Comparison of ENCODE assay signal across 10 mouse cellular contexts in the genomic region with DNA sequence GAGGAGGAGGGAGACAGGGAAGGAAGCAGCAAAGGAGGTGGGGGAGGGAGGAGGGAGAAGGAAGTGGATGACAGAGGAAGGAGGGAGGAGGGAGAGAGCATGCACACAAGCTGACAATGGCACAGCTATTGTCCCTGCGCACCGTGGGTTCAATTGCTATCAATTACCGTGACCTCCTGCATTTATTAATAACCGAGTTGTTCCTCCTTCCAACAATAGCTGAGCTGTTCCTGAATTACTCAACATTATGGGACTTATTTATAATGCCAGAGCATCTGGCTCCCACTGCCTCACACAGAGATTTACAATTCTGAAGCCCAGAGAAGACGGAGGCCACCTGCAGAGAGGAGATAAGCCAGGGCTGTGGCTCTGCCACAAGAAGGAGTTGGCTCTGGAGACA. TPM values are rescaled to one million over a fixed set of nuclear protein-coding genes. Genes with fewer than 3 reads are reported as not detected.
DNase-seq lines count a peak whose midpoint lies in the region; ATAC-seq and TF ChIP-seq lines count a peak whose summit lies in the region.
"Had no signal": no experiment of that assay in that cellular context is flagged by ENCODE, and none has a peak within 500 bp of the region (broad histone marks: within the 10 kb centered on the region; RNA-seq: fewer than 3 reads in every experiment).

No protein-coding gene starts in this region.

- no peaks in the 10 kb centered on the region for H3K27me3 ChIP-seq in forebrain, embryonic 11.5 days (ENCODE audit: control insufficient read depth, insufficient read depth, low read length)
- no peaks in the 10 kb centered on the region for H3K27me3 ChIP-seq in hindbrain, postnatal 0 days (ENCODE audit: insufficient read depth, low read length)
- no peaks in the 10 kb centered on the region for H3K27me3 ChIP-seq in neural tube, embryonic 14.5 days (ENCODE audit: control insufficient read depth, insufficient read depth, low read length)
- peaks cover 36% of the 10 kb centered on the region for H3K27me3 ChIP-seq in kidney, embryonic 15.5 days

- no peak overlapping the region for H3K4me2 ChIP-seq in forebrain, embryonic 11.5 days (ENCODE audit: low read depth, low read length, severe bottlenecking)
- H3K4me2 ChIP-seq in hindbrain, postnatal 0 days (ENCODE audit: low read depth, low read length) = no peak overlapping the region
- no peak overlapping the region for H3K4me2 ChIP-seq in neural tube, embryonic 14.5 days (ENCODE audit: low read depth, low read length)
- H3K4me2 ChIP-seq in kidney, embryonic 15.5 days = no peak overlapping the region

- intact Hi-C loops in gastrocnemius, postnatal 14 days (cut with DNase I; ENCODE audit: low total_unique reads) = no loop called here

- H3K36me3 ChIP-seq in forebrain, embryonic 11.5 days (ENCODE audit: control insufficient read depth, insufficient read depth, low read length) = no peaks in the 10 kb centered on the region
- H3K36me3 ChIP-seq in hindbrain, postnatal 0 days (ENCODE audit: insufficient read depth, low read length) = no peaks in the 10 kb centered on the region
- H3K36me3 ChIP-seq in neural tube, embryonic 14.5 days (ENCODE audit: control insufficient read depth, insufficient read depth, low read length) = no peaks in the 10 kb centered on the region
- H3K36me3 ChIP-seq in kidney, embryonic 15.5 days = no peaks in the 10 kb centered on the region

- no peak overlapping the region for H3K9ac ChIP-seq in forebrain, embryonic 11.5 days (ENCODE audit: low read length)
- no peak overlapping the region for H3K9ac ChIP-seq in hindbrain, postnatal 0 days (replicated peaks; ENCODE audit: low read length)
- no peak overlapping the region for H3K9ac ChIP-seq in neural tube, embryonic 14.5 days (replicated peaks; ENCODE audit: low read depth, low read length)
- no peak overlapping the region for H3K9ac ChIP-seq in kidney, embryonic 15.5 days

- no peaks in the 10 kb centered on the region for H3K9me3 ChIP-seq in forebrain, embryonic 11.5 days (ENCODE audit: control insufficient read depth, low read length)
- H3K9me3 ChIP-seq in hindbrain, postnatal 0 days (ENCODE audit: low read length) = no peaks in the 10 kb centered on the region
- no peaks in the 10 kb centered on the region for H3K9me3 ChIP-seq in neural tube, embryonic 14.5 days (ENCODE audit: control insufficient read depth, low read length)
- no peaks in the 10 kb centered on the region for H3K9me3 ChIP-seq in kidney, embryonic 15.5 days (replicated peaks)

- 0 out of 2 replicates have a peak, but pooled peaks have one; percentile 14 for ATAC-seq in forebrain, embryonic 11.5 days (replicated peaks; ENCODE audit: low FRiP score)
- ATAC-seq in hindbrain, postnatal 0 days = no peak
- ATAC-seq in neural tube, embryonic 14.5 days (ENCODE audit: low read depth) = no peak
- no peak for ATAC-seq in kidney, embryonic 15.5 days (replicated peaks; ENCODE audit: low FRiP score)

- DNase-seq in retina, postnatal 1 day = peak; percentile 68
- no peak for DNase-seq in retina, embryonic 14.5 days (ENCODE audit: low spot score)
- no peak for DNase-seq in forebrain, embryonic 11.5 days (ENCODE audit: low spot score)
- DNase-seq in hindbrain, postnatal 0 days (ENCODE audit: low spot score) = peak; percentile 24
- no peak for DNase-seq in gastrocnemius, postnatal 14 days
- DNase-seq in cerebellum, adult 9-11 months = no peak
- DNase-seq: heart, adult 2 months had no signal

- 15% methylated on average over 5 of the region's 5 CpGs for WGBS in forebrain, embryonic 11.5 days
- 13% methylated on average over 5 of the region's 5 CpGs for WGBS in hindbrain, postnatal 0 days
- WGBS in neural tube, embryonic 14.5 days = 5% methylated on average over 5 of the region's 5 CpGs
- 28% methylated on average over 5 of the region's 5 CpGs for WGBS in kidney, embryonic 15.5 days

- H3K4me3 ChIP-seq in forebrain, embryonic 11.5 days (ENCODE audit: low read depth, low read length) = no peak overlapping the region
- H3K4me3 ChIP-seq in hindbrain, postnatal 0 days (ENCODE audit: low read length) = no peak overlapping the region
- H3K4me3 ChIP-seq in neural tube, embryonic 14.5 days (ENCODE audit: low read depth, low read length) = no peak overlapping the region
- H3K4me3 ChIP-seq in kidney, embryonic 15.5 days (replicated peaks) = no peak overlapping the region
- H3K4me3 ChIP-seq: heart, adult 2 months; myocyte had no signal

- H3K27ac ChIP-seq in forebrain, embryonic 11.5 days (ENCODE audit: low read depth, low read length) = no peak overlapping the region
- 0 out of 2 replicates have a peak overlapping the region, but pooled peaks have one; percentile 41 for H3K27ac ChIP-seq in hindbrain, postnatal 0 days
- H3K27ac ChIP-seq in neural tube, embryonic 14.5 days (ENCODE audit: low read depth, low read length) = peak overlapping the region; percentile 79
- H3K27ac ChIP-seq in kidney, embryonic 15.5 days = no peak overlapping the region
- H3K27ac ChIP-seq: heart, adult 2 months had no signal

- H3K4me1 ChIP-seq in forebrain, embryonic 11.5 days (replicated peaks; ENCODE audit: control insufficient read depth, insufficient read depth, low read length) = peaks cover 21% of the 10 kb centered on the region
- peaks cover 16% of the 10 kb centered on the region for H3K4me1 ChIP-seq in hindbrain, postnatal 0 days (ENCODE audit: insufficient read depth, low read length)
- peaks cover 25% of the 10 kb centered on the region for H3K4me1 ChIP-seq in neural tube, embryonic 14.5 days (ENCODE audit: control insufficient read depth, insufficient read depth, low read length)
- peaks cover 41% of the 10 kb centered on the region for H3K4me1 ChIP-seq in kidney, embryonic 15.5 days

- TF ChIP-seq CTCF in hindbrain, postnatal 0 days (IDR thresholded peaks at IDR 0.05; ENCODE audit: low read depth) = no peak

RNA-seq across cellular contexts. Expression of gene Myo18b, which starts 44.8 kb away (rescaled TPM):
- 0.28 and 0.36 TPM in 2 replicates for polyA plus RNA-seq in forebrain, embryonic 11.5 days (2014; fragmentation: Nextera tagmentation; extraction: Ambion mirVana)
- 1.9 and 2.3 TPM in 2 replicates for total RNA-seq in hindbrain, postnatal 0 days (2014; rRNA removed)
- 0.75 and 1.1 TPM in 2 replicates for polyA plus RNA-seq in hindbrain, postnatal 0 days (2015; fragmentation: Nextera tagmentation; extraction: Ambion mirVana)
- polyA plus RNA-seq in neural tube, embryonic 14.5 days (2014; fragmentation: Nextera tagmentation; extraction: Ambion mirVana) = 1.3 and 1.5 TPM in 2 replicates
- 100 to 1,000 TPM; 409 to 424 TPM for total RNA-seq in gastrocnemius, postnatal 14 days (2021)
- 0.22 and 0.69 TPM in 2 replicates for polyA plus RNA-seq in kidney, embryonic 15.5 days (2015; fragmentation: Nextera tagmentation; extraction: Ambion mirVana)

Comparison
In these comparisons a context has a peak if more than half of its experiments do, and no peak if none do; other contexts are left out.
1. DNase-seq: peak in retina, postnatal 1 day (single experiment) and hindbrain, postnatal 0 days (single experiment); none in retina, embryonic 14.5 days (single experiment), forebrain, embryonic 11.5 days (single experiment), gastrocnemius, postnatal 14 days (single experiment) and cerebellum, adult 9-11 months (single experiment).
2. H3K27ac ChIP-seq: peak in hindbrain, postnatal 0 days (single experiment) and neural tube, embryonic 14.5 days (single experiment); none in forebrain, embryonic 11.5 days (single experiment) and kidney, embryonic 15.5 days (single experiment).